Mouse (Mus musculus) midbrain, embryonic 11.5 days (tissue): ENCODE results near the gene Krtap9-3. TPM values are rescaled to one million over a fixed set of nuclear protein-coding genes. Genes with fewer than 3 reads are reported as not detected.
"Not testable (repeated sequence)": the region's sequence is repeated elsewhere in the genome, so short reads cannot be mapped to it uniquely, and the experiment has no call there.

Source experiments
- ATAC-seq: fragments of 200-750 bp; cut with Nextera tagmentation; 2 replicates; pipeline ENCODE4 v1.8.0; 2017; ENCODE audit warnings: moderate TSS enrichment, moderate library complexity; ENCODE audit not compliant: low FRiP score
- DNase-seq: peaks from one replicate; pipeline ENCODE4 v3.0.0; 2015; ENCODE audit warnings: low spot score; ENCODE audit errors: missing footprints
- H3K27ac ChIP-seq: fragments of 300-500 bp; sonication (generic); 2 replicates; pipeline ENCODE4 v1.5.1; 2014; ENCODE audit warnings: low read depth, low read length
- H3K27me3 ChIP-seq: fragments of 300-500 bp; sonication (generic); 2 replicates; pipeline ENCODE4 v1.6.1; 2014; ENCODE audit warnings: mild to moderate bottlenecking, low read length, moderate library complexity, mixed read lengths; ENCODE audit not compliant: control insufficient read depth, insufficient read depth
- H3K36me3 ChIP-seq: fragments of 300-500 bp; sonication (generic); 2 replicates; pipeline ENCODE4 v1.6.1; 2014; ENCODE audit warnings: mild to moderate bottlenecking, low read length, moderate library complexity, mixed read lengths; ENCODE audit not compliant: control insufficient read depth, insufficient read depth
- H3K4me1 ChIP-seq: fragments of 300-500 bp; sonication (generic); 2 replicates; pipeline ENCODE4 v1.6.1; 2014; ENCODE audit warnings: low read length; ENCODE audit not compliant: control insufficient read depth, insufficient read depth
- H3K4me2 ChIP-seq: fragments of 300-500 bp; sonication (generic); 2 replicates; pipeline ENCODE4 v1.6.1; 2014; ENCODE audit warnings: mild to moderate bottlenecking, moderate library complexity
- H3K4me3 ChIP-seq: fragments of 300-500 bp; sonication (generic); 2 replicates; pipeline ENCODE4 v1.5.1; 2014; ENCODE audit warnings: low read depth, low read length
- H3K9ac ChIP-seq: fragments of 300-500 bp; sonication (generic); 2 replicates; pipeline ENCODE4 v1.6.1; 2014; ENCODE audit warnings: low read length
- H3K9me3 ChIP-seq: fragments of 300-500 bp; sonication (generic); 2 replicates; pipeline ENCODE4 v1.6.1; 2016; ENCODE audit warnings: low read length; ENCODE audit not compliant: control insufficient read depth
- WGBS: fragments of 180-500 bp; shearing (Covaris S2); extraction: QIAGEN DNeasy Blood & Tissue Kit; methylation state at CpG from one replicate; pipeline ENCODE4 v1.1.7; 2014; 5-methylcytosine and 5-hydroxymethylcytosine counted together
- polyA plus RNA-seq: library from polyadenylated mRNA; unstranded; fragments of >200 nt; fragmentation: Nextera tagmentation; extraction: Ambion mirVana; gene quantifications from 2 replicates; pipeline ENCODE4 v1.2.1, GENCODE M21; 2014

Krtap9-3 gene
- polyA plus RNA-seq, 1 experiment from 2014 or later = not detected

GRCm38 (mm10) chr11:99628138-99628537, 30.2 kb upstream of the Krtap9-3 start, which contains the start of gene Krtap4-1:
TSS of gene Krtap4-1 (minus strand) at chr11:99628238.
- Histone ChIP-seq H3K4me2 (no peak within 1 kb of the TSS), H3K4me1 (no peaks in the 10 kb centered on the region), H3K27me3 (no peaks in the 10 kb centered on the region), H3K27ac (no peak within 1 kb of the TSS), H3K9me3 (no peaks in the 10 kb centered on the region), H3K9ac (no peak within 1 kb of the TSS), H3K4me3 (no peak within 1 kb of the TSS), H3K36me3 (no peaks in the 10 kb centered on the region)
- DNase-seq (no peak), ATAC-seq (no peak)
- 86% methylated on average over 4 of the region's 4 CpGs for WGBS

- no peak within 1 kb of the TSS for H3K4me2 ChIP-seq
- no peaks in the 10 kb centered on the region for H3K4me1 ChIP-seq
- WGBS = 88% methylated on average over 2 of the region's 2 CpGs
- no peaks in the 10 kb centered on the region for H3K9me3 ChIP-seq
- no peaks in the 10 kb centered on the region for H3K27me3 ChIP-seq
- ATAC-seq = no peak
- no peak within 1 kb of the TSS for H3K4me3 ChIP-seq
- H3K36me3 ChIP-seq = no peaks in the 10 kb centered on the region
- no peak within 1 kb of the TSS for H3K27ac ChIP-seq
- DNase-seq = no peak
- no peak within 1 kb of the TSS for H3K9ac ChIP-seq
Measured at GRCm38 (mm10) chr11:99620335-99620734, 22.4 kb upstream of the Krtap9-3 start, which contains the start of gene Gm11562. TSS of gene Gm11562 (minus strand) at chr11:99620435.

GRCm38 (mm10) chr11:99614796-99615363, 17.0 kb upstream of the Krtap9-3 start, which contains the start of gene Krtap2-4:
TSS of gene Krtap2-4 (minus strand) at chr11:99614846.
- ATAC-seq (no peak), DNase-seq (no peak)
- H3K4me2 ChIP-seq = no peak within 1 kb of the TSS
- H3K9me3 ChIP-seq = no peaks in the 10 kb centered on the region
- H3K4me1 ChIP-seq = no peaks in the 10 kb centered on the region
- 74% methylated on average over 3 of the region's 3 CpGs for WGBS
- H3K9ac ChIP-seq = no peak within 1 kb of the TSS
- no peaks in the 10 kb centered on the region for H3K36me3 ChIP-seq
- H3K4me3 ChIP-seq = no peak within 1 kb of the TSS
- H3K27ac ChIP-seq = no peak within 1 kb of the TSS
- no peaks in the 10 kb centered on the region for H3K27me3 ChIP-seq

GRCm38 (mm10) chr11:99610089-99610488, 12.2 kb upstream of the Krtap9-3 start, which contains the start of gene Gm11937:
TSS of gene Gm11937 (minus strand) at chr11:99610189.
- H3K36me3 ChIP-seq, ATAC-seq, H3K9me3 ChIP-seq, H3K9ac ChIP-seq, H3K27me3 ChIP-seq, H3K27ac ChIP-seq, H3K4me2 ChIP-seq, H3K4me3 ChIP-seq, H3K4me1 ChIP-seq, DNase-seq: not testable (repeated sequence)
- WGBS = 82% methylated on average over 1 of the region's 2 CpGs

GRCm38 (mm10) chr11:99609126-99609525, 11.2 kb upstream of the Krtap9-3 start:
- 75% methylated on average over 1 of the region's 1 CpGs for WGBS
- ATAC-seq = no peak
- H3K27me3 ChIP-seq = no peaks in the 10 kb centered on the region
- no peaks in the 10 kb centered on the region for H3K9me3 ChIP-seq
- no peak for DNase-seq
- no peak overlapping the region for H3K4me2 ChIP-seq
- H3K27ac ChIP-seq = no peak overlapping the region
- no peaks in the 10 kb centered on the region for H3K36me3 ChIP-seq
- H3K9ac ChIP-seq = no peak overlapping the region
- H3K4me3 ChIP-seq = no peak overlapping the region
- H3K4me1 ChIP-seq = no peaks in the 10 kb centered on the region

- H3K27me3 ChIP-seq, H3K4me2 ChIP-seq, H3K9me3 ChIP-seq, DNase-seq, H3K27ac ChIP-seq, H3K4me3 ChIP-seq, H3K36me3 ChIP-seq, ATAC-seq, H3K9ac ChIP-seq, H3K4me1 ChIP-seq: not testable (repeated sequence)
- 73% methylated on average over 1 of the region's 1 CpGs for WGBS
Measured at GRCm38 (mm10) chr11:99603208-99603607, 5.3 kb upstream of the Krtap9-3 start, which contains the start of gene Gm11938. TSS of gene Gm11938 (minus strand) at chr11:99603308.

- no peak within 1 kb of the TSS for H3K27ac ChIP-seq
- H3K4me2 ChIP-seq = no peak within 1 kb of the TSS
- no peak within 1 kb of the TSS for H3K9ac ChIP-seq
- no peaks in the 10 kb centered on the region for H3K36me3 ChIP-seq
- 92% methylated on average over 6 of the region's 6 CpGs for WGBS
- H3K27me3 ChIP-seq = no peaks in the 10 kb centered on the region
- no peaks in the 10 kb centered on the region for H3K9me3 ChIP-seq
- H3K4me1 ChIP-seq = no peaks in the 10 kb centered on the region
- ATAC-seq = no peak
- no peak for DNase-seq
- H3K4me3 ChIP-seq = no peak within 1 kb of the TSS
Measured at GRCm38 (mm10) chr11:99590981-99591380, 6.9 kb downstream of the Krtap9-3 start, which contains the start of gene Krtap1-3. TSS of gene Krtap1-3 (minus strand) at chr11:99591339.

GRCm38 (mm10) chr11:99585096-99585495, 12.8 kb downstream of the Krtap9-3 start:
- H3K9ac ChIP-seq = no peak overlapping the region
- DNase-seq = no peak
- H3K36me3 ChIP-seq = no peaks in the 10 kb centered on the region
- no peaks in the 10 kb centered on the region for H3K27me3 ChIP-seq
- WGBS = 94% methylated on average over 7 of the region's 7 CpGs
- H3K4me1 ChIP-seq = no peaks in the 10 kb centered on the region
- no peaks in the 10 kb centered on the region for H3K9me3 ChIP-seq
- H3K27ac ChIP-seq = no peak overlapping the region
- H3K4me2 ChIP-seq = no peak overlapping the region
- no peak for ATAC-seq
- no peak overlapping the region for H3K4me3 ChIP-seq

- ATAC-seq = no peak
- WGBS = 74% methylated on average over 5 of the region's 5 CpGs
Measured at GRCm38 (mm10) chr11:99583245-99583704, 14.6 kb downstream of the Krtap9-3 start, which contains the start of gene Krtap1-4. TSS of gene Krtap1-4 (minus strand) at chr11:99583654.

More at GRCm38 (mm10) chr11:99583245-99583704, 14.6 kb downstream of the Krtap9-3 start, which contains the start of gene Krtap1-4:
- H3K27me3 ChIP-seq = no peaks in the 10 kb centered on the region
- H3K36me3 ChIP-seq = no peaks in the 10 kb centered on the region
- no peaks in the 10 kb centered on the region for H3K9me3 ChIP-seq
- H3K4me2 ChIP-seq = no peak within 1 kb of the TSS
- no peak within 1 kb of the TSS for H3K4me3 ChIP-seq
- no peak within 1 kb of the TSS for H3K27ac ChIP-seq
- H3K4me1 ChIP-seq = no peaks in the 10 kb centered on the region
- DNase-seq = no peak
- H3K9ac ChIP-seq = no peak within 1 kb of the TSS
